Mouse (Mus musculus) heart, embryonic 13.5 days (tissue): ENCODE data around the gene Gm28079. TPM values are rescaled to one million over a fixed set of nuclear protein-coding genes. Genes with fewer than 3 reads are reported as not detected.
"Not testable (repeated sequence)": the region's sequence is repeated elsewhere in the genome, so short reads cannot be mapped to it uniquely, and the experiment has no call there.

Source experiments
- ATAC-seq: fragments of 200-750 bp; cut with Nextera tagmentation; 2 replicates; pipeline ENCODE4 v1.8.0; 2017; ENCODE audit warnings: moderate TSS enrichment; ENCODE audit not compliant: insufficient number of reproducible peaks, low FRiP score, low TSS enrichment; ENCODE audit errors: extremely low read depth
- H3K27ac ChIP-seq: fragments of 300-500 bp; sonication (generic); replicated peaks from 2 replicates; pipeline ENCODE4 v1.5.1; 2015; ENCODE audit warnings: moderate library complexity, mild to moderate bottlenecking, inconsistent platforms
- H3K27me3 ChIP-seq: fragments of 300-500 bp; sonication (generic); replicated peaks from 2 replicates; pipeline ENCODE4 v1.6.1; 2015; ENCODE audit warnings: mild to moderate bottlenecking, inconsistent platforms
- H3K36me3 ChIP-seq: fragments of 300-500 bp; sonication (generic); 2 replicates; pipeline ENCODE4 v1.6.1; 2015; ENCODE audit warnings: mild to moderate bottlenecking, inconsistent platforms
- H3K4me1 ChIP-seq: fragments of 300-500 bp; sonication (generic); 2 replicates; pipeline ENCODE4 v1.6.1; 2015; ENCODE audit warnings: inconsistent platforms
- H3K4me2 ChIP-seq: fragments of 300-500 bp; sonication (generic); 2 replicates; pipeline ENCODE4 v1.6.1; 2015; ENCODE audit warnings: inconsistent platforms, mild to moderate bottlenecking, moderate library complexity
- H3K4me3 ChIP-seq: fragments of 300-500 bp; sonication (generic); 2 replicates; pipeline ENCODE4 v1.5.1; 2015; ENCODE audit warnings: moderate library complexity, mild to moderate bottlenecking, inconsistent platforms
- H3K9ac ChIP-seq: fragments of 300-500 bp; sonication (generic); 2 replicates; pipeline ENCODE4 v1.6.1; 2015; ENCODE audit warnings: inconsistent platforms, mild to moderate bottlenecking, moderate library complexity
- H3K9me3 ChIP-seq: fragments of 300-500 bp; sonication (generic); 2 replicates; pipeline ENCODE4 v1.6.1; 2016; ENCODE audit warnings: inconsistent platforms
- WGBS: fragments of 180-500 bp; shearing (Covaris S2); methylation state at CpG from one replicate; pipeline ENCODE4 v1.1.7; 2015; ENCODE audit warnings: mixed read lengths; 5-methylcytosine and 5-hydroxymethylcytosine counted together
- polyA plus RNA-seq: library from polyadenylated mRNA; unstranded; fragments of >200 nt; fragmentation: Nextera tagmentation; extraction: Ambion mirVana; gene quantifications from 2 replicates; pipeline ENCODE4 v1.2.1, GENCODE M21; 2015

The Gm28079 gene
- polyA plus RNA-seq = not detected in 2 replicates

- not testable (repeated sequence) for ATAC-seq, H3K4me3 ChIP-seq, H3K27me3 ChIP-seq, H3K27ac ChIP-seq, H3K9me3 ChIP-seq, H3K9ac ChIP-seq, H3K36me3 ChIP-seq, H3K4me2 ChIP-seq, H3K4me1 ChIP-seq
- WGBS = no CpG with 5 or more reads among the region's 1 CpGs
Measured at GRCm38 (mm10) chrY:70014799-70015198, at the start of gene Gm28079. TSS of gene Gm28079 (minus strand) at chrY:70014899.
